Mouse (Mus musculus) cortical plate, adult 2 months (tissue): ENCODE data around the gene Cbfa2t3.

ENCODE experiments used
- CTCF ChIP-seq: fragments of 200-500 bp; IDR thresholded peaks from 2 replicates; pipeline ENCODE4 v1.5.1; 2011; ENCODE audit warnings: mild to moderate bottlenecking, control low read depth, low read length; ENCODE audit not compliant: insufficient read depth; ENCODE audit errors: extremely low read depth
- POLR2A ChIP-seq: fragments of 200-500 bp; IDR thresholded peaks from 2 replicates; pipeline ENCODE4 v1.6.1; 2011; ENCODE audit warnings: mild to moderate bottlenecking, low read length, control low read depth; ENCODE audit not compliant: insufficient read depth; ENCODE audit errors: extremely low read depth

GRCm38 (mm10) chr8:122707184-122707583 is 8.3 kb upstream of the Cbfa2t3 start:
- TF ChIP-seq CTCF: no peak
- TF ChIP-seq POLR2A: no peak
